Mouse (Mus musculus) C2C12 (cell line): ENCODE data around the gene Slc23a2.

Experiments
- CEBPB ChIP-seq: IDR thresholded peaks from one replicate; pipeline ENCODE4 v1.6.1; 2011; ENCODE audit warnings: low read depth, mild to moderate bottlenecking, control low read depth, moderate library complexity
- CTCF ChIP-seq: IDR thresholded peaks from one replicate; pipeline ENCODE4 v1.5.1; 2011; ENCODE audit not compliant: control insufficient read depth, insufficient read depth, insufficient read length
- MAX ChIP-seq: IDR thresholded peaks from one replicate; pipeline ENCODE4 v1.6.1; 2011; ENCODE audit warnings: mild to moderate bottlenecking, control low read depth
- MYOD1 ChIP-seq: IDR thresholded peaks from one replicate; pipeline ENCODE4 v1.6.1; 2011; ENCODE audit warnings: low read depth; ENCODE audit not compliant: control insufficient read depth, insufficient read length
- MYOG ChIP-seq: IDR thresholded peaks from one replicate; pipeline ENCODE4 v1.6.1; 2011; ENCODE audit not compliant: control insufficient read depth, insufficient read length; ENCODE audit errors: extremely low read depth

DNA sequence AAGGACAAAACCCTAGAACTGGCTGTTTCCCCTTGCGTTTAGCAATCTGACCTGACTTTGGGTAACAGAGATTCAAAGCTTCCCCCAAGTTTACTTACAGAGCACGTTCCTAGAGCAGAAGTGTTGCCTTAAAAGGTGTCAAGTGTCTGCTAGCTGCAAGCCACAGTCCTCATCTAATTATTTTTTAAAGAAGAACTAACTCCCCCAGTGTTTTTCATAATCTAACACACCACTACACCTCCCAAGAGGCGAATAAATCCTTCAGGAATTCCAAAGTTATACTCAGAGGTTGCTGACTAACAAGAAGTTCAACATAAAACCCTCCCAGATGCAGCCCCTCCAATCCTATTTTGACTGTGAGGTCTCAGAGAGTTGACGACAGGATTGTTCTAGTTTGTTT lies 136.7 kb downstream of the Slc23a2 start:
- no peak for TF ChIP-seq CTCF
- no peak for TF ChIP-seq CEBPB
- TF ChIP-seq MYOD1 = no peak
- no peak for TF ChIP-seq MAX
- no peak for TF ChIP-seq MYOG
